Mouse (Mus musculus): Measurements from ENCODE around the gene Ugt1a6b. TPM values are rescaled to one million over a fixed set of nuclear protein-coding genes. Genes with fewer than 3 reads are reported as not detected.

Gene Ugt1a6b
- total RNA-seq, 4 experiments from 2014 or later = 0.83 to 1.3 (median 1.1) TPM; not detected in 1

DNA sequence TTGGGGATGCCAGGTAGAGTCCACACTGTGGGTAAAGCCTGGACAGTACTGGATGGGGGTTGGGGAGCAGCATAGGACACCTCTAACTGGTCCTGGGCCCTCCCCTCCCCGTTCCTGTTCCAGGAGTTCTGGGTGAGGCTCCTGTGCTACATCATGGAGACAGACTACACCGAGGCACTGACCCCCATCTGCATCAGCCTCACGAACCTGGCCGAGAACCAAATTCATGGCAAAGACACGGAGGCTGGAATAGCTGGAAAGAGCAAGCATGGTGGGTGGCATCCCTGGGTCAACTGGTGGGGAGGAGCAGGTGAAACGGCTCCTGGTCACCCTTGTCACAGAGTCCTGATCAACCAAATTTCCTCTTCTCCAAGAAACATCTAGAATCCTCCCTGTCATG is 135.7 kb downstream of the Ugt1a6b start:
- DNase-seq (ENCODE audit: low spot score) = no peak

DNA sequence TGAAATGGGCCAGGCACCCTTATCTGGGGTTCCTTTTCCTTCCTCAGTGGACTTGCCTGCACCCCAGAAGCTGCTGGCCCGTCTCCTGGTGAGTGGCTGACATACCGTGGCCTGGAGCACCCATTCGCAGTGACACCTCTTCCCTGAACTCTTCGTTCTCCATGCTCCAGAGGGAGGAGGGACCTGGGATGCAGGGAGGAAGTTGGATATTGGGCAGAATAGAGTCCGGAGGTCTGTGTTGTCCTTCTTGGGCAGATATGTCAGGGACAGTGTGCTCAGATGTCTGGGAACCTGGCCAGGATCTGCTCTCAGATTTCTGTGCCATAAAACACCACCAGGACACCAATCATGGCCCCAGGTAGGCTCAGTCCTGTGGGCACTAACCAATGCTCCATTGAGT is 137.0 kb downstream of the Ugt1a6b start:
- DNase-seq (ENCODE audit: low spot score) = no peak

DNA sequence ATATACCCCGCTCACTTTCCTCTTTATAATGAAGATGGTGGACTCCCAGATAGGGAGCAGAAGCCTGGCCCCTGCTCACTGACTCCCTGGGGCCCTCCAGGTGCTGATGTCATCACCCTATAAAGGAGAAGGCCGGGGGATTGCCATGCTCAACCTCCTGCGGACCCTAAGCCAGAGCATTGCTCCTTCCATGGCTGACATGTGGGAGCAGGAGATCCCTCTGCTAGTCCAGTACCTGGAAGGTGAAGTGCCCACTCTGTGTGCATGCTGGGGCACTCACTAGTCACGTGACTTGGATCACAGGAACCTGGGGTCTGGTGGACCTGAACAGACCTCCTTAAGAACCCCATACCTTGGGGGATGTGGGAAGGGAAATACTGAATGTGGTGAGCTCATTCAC is 137.5 kb downstream of the Ugt1a6b start:
- DNase-seq (ENCODE audit: low spot score) = no peak

DNA sequence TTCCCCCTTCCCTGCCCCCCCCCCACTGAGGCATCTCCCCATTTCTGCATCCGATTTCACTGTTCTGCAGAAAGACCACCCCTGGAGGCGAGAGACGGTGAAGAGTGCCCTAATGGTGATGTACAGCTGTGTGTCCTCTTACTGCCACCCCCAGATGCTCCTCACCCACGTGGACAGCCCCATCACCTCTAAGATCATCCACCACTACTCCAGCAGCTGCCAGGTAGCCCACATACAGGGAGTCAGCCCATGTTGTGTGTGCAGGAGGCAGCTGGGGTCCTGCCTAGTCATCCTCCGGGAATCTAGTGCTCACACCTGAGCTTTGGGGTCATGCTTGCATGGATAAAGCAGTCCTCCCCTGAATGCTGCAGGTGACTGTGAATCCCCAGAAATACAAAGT is 140.8 kb downstream of the Ugt1a6b start:
- DNase-seq (ENCODE audit: low spot score) = no peak

DNA sequence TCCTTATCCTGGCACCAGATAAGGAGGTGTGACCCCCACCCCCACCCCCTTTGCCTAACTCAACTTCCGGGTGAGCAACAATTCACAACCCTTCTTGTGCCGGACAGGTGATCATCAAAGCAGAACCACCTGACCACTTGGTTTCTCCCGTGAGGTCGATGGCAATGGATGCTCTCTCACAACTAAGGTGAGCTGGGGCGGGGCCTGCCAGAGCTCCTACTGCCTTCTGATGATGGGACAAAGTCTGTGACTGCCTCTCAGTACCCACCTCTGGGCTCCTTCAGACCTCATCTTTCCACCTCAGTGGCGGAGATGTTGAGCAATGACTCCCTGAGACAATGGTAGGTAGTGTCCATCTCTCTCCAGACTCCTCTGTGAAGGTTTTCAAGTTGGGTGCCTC is 142.8 kb downstream of the Ugt1a6b start:
- DNase-seq (ENCODE audit: low spot score) = no peak

DNA sequence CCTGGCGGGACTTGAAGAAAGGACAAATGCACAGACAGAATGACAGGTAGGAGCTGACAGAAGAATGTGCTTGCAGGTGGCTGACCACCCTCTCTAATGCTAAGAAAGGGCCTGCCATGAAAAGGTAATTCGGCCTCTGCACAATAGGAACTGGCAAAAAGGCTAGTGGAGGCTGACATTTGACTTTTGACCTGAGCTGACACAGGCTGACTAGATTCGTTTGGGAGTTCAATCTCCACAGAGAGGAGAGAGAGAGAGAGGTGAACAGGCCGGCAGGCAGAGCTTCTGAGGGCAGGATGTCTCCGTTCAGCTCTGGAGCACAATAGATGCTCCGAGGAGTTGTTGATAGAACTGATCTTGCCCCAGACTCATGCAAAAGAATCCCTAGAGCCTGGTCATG is 143.3 kb downstream of the Ugt1a6b start:
- DNase-seq (ENCODE audit: low spot score) = no peak

DNA sequence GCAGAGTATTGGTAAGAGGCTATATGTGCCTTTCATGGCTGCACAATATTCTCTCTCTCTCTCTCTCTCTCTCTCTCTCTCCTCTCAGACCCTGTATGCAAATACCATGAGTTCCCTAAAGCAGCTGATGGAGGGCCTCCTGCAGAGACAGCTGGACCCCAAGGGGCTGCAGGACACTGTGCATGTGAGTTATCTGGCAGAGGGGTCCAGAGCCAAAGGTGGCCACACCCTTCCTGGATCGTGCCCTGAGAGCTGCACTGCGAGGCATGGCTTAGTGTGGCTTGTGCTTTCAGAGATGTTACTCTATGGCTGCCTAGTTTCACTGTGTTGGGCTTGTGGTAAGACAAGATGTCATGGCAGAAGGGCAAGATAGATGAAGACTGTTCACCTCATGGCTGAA is 144.6 kb downstream of the Ugt1a6b start:
- DNase-seq (ENCODE audit: low spot score) = no peak

DNA sequence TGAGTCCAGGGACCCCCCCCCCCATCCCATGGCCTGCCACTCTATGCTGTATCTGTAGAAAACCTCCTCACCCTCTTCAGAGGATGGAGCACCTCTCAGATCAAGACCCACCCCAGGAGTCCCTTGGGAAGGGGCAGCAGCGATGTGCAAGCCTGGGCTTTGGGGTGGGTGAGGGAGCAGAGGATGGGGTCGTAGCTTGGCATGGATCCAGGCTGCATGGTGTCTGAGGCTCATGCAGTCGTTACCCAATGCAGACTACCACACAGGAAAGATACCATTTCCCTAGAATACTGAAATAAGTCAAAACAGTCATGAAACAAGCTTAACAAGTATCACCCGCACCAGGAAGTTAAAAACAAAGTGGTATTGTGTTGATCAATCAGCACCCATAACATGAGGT is 145.6 kb downstream of the Ugt1a6b start:
- DNase-seq (ENCODE audit: low spot score) = no peak

DNA sequence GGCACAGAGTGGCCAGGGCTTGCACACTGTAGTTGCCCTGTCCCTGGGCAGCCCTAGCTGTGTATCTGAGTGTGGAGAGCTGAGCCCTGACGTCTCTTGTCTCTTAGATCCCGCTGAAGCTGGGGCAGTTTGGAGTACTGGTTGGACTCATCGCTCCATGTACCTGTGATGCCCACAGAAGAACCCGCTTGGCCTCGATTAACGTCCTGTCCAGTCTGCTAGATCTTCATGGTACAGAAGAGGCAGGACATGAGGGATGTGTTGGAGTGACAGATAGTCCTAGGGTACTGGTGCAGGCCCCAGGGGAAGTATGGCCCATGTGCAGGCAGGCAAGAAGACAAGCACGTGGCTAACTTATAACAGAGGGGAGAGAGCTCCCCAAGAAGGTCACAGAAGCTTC is 146.5 kb downstream of the Ugt1a6b start:
- no peak for DNase-seq (ENCODE audit: low spot score)

DNA sequence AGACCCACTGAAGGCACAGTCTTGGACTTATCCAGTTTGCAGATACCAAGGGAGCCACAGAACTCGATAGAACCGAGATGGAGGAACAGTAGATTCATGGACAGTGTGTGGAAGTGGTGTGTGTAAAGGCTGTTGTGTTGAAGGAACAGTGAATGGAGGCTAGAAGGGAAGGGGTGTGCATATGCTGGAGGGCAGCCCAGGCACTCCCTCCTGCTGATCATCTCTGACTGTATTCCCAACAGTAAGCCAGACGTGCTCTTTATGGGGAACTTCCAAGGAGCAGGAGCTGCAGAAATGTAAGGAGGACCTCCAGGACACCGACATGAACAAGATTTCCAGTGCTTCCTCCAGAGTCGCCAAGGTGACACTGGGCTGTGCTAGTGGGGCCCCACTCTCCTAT is 147.0 kb downstream of the Ugt1a6b start:
- no peak for DNase-seq (ENCODE audit: low spot score)

DNA sequence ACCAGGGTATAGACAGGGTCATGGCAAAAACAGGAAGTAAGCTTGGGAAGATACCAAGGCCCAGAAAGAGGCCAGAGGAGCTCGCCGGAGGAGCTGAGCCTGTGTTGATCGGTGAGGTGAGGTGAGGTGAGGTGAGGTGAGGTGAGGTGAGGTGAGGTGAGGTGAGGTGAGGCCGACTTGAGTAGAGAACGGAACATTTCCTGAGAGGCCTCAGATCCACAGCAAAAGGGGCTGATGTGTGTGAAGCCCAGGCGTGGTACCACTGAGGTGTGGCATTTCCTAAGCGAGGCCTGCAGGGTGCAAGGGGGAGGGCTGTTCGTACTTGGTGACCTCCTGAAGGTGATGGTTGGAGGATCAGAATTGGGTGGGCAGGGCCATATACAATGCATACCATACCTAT is 150.1 kb downstream of the Ugt1a6b start:
- DNase-seq (ENCODE audit: low spot score) = no peak

DNA sequence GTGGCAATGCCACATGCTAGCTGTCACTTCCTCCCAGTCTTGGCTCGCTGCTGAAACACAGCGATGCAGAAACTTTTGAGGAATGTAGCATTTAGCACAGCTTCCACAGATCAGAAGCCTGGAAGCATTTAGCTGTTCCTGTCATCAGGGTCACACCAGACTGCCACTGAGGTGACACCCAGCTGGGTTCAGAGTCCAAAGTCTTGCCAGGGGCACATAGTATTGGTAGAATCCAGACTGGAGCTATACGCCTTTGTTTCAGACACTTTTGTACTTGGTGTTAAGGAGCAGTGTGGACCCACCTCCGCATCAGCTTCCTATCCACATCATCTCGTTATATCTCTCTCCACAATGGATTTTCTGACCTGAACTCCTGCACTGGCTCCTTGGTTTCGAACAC is 150.5 kb downstream of the Ugt1a6b start:
- no peak for DNase-seq (ENCODE audit: low spot score)

DNA sequence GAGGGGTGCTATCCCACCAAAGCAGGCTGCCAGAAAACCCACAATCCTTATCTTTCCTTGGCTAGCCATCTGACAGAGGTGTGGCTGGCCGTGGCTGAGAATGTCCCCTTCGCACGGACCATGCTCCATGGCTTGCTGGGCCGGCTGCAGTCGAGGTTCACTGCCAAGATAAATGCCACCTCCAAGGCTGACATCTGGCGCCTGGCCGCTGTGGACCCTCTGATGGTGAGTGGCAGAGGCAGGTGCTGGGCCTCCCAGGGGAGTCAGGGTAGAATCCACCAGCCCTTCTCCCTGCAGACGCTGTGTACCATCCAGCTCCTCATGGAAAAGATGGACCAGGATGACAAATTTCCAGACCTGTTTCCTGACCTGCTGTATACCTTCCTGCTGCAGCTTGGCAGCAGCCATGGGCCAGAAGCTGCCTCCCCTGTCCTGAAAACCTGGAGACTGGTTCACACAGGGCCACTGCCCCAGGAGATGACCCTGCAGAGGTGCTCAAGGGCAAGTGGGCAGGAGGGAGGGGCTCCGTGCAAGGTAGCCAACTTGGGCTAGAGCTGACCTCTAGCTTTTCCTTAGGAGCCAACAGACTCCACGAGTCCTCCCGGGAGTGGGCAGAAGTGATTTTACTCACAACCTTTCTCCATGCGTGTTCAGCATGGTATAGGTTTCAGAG is 151.9 kb downstream of the Ugt1a6b start:
- DNase-seq (ENCODE audit: low spot score) = no peak

DNA sequence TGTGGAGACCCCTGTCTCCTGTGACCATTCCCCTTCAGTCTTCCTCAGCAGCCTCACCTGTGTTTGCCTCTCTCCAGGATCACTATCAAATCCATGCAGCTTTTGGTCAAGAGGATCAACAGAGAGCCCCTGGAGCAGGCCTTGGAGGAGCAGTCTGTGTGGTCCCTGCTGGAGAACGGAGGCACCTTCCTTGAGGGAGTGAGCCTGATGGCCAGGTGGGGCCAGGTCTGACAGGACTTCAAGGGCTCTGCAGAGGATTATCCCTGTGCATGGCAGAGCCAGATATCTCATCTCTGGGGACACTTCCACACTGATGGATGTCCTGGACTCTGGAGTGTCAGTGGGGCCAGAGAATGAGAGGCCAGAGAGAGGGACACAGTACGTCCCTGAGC is 152.4 kb downstream of the Ugt1a6b start:
- DNase-seq (ENCODE audit: low spot score) = no peak

DNA sequence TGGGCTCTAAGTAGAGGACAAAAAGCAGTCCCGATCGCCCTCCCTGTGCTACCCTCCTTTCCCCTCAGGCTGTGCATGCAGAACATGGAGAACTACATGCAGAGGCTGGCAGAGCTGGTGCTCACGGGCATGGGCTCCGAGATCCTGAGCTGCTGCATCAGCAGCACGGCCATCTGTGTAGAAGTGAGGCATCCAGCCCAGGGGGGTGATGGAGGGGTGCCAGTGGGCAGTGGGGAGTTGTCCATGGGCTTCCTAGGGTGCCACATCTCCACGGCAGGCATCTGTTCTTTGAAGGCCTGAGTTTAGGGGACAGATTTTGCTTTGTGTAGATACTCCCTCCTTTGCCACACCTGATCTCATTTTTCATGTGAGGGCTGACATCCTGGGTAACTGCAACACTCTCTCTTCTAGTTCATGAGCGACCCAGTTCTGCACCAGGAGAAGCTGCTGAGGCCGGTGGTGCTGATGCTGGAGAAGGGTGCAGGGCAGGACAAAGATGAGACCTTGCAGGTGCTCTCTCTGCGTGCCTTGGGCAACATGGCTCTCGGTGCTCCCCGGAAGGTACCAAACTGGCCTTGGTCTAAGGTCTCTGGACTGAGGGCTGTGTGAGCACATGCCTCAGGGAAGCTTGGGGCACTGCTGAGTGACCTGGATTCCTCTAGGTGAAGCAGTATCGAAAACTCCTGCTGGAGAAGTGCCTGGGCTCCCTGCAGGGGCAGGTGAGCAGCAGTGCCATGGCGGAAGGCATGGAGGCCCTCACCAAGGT is 153.1 kb downstream of the Ugt1a6b start:
- no peak for DNase-seq (ENCODE audit: low spot score)

DNA sequence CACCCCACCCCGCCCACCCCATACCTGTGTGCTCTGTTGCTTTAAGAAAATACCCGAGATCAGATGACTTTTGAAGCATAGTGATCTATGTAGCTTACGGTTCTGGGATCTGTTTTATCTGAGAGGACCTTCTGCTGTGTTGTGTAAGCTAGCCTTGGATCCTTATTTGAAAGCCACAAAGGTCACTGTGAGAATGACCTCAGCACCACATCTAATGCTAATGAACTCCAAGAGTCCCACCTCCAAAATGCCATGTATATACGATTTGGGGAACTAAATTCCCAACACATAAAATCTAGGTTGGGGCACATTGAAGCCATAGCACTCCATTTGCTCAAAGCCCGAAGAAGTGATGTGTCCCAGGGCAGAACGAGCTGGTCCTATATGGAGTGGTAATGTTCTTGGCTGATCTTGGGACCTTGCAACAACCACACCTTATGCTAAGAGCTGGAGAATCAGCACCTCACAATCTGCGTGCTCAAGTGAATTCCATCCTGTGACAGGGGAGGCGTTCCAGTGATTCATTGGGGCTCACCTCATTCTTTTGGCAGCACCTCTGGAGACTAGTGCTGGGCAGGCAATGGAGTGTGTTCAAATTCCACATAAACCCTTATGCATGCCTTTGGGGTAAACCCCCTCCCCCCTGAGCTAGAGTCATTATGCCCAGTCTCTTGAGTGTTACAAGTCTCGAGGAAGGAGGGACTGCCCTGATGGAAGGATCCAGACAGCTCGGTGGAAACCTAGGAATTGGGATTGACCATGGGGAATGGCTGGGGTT is 154.0 kb downstream of the Ugt1a6b start:
- no peak for DNase-seq (ENCODE audit: low spot score)

DNA sequence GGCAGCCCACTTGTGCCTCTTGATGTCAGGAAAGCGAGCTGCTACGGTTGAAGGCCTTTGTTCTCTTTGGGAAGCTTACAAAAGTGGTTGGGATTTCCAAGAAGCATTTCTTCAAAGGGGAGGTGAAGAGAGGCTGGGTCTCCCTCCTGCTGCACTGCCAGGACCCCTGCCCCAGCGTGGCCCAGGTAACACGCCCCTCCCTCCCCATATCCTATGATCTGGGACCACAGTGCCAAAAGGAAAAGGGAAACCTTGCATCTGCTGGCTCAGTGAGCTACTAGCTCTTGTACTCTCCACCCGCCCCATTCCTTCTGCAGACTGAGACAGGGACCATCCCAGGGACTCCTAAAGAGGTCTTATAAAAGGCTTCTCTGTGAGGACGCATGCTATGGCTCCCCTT is 154.6 kb downstream of the Ugt1a6b start:
- no peak for DNase-seq (ENCODE audit: low spot score)

DNA sequence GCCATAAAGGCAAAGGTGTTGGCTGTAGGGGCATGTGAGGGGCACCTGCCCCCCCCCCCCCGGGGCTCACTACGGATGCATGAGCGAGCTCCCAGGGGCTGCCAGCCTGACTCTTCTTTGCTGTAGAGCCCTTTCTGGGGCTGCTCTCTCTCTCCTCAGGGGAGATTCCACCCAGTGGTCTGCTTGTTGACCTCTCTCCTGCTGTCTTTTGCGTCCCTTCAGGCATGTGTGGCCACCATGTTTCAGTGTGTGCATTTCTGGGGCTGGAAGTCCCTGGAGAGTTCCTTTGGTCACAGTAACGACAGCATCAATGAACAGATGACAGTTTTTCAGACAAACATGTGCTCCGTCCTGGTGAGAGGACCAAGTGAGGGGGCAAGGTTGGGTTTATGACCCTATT is 155.3 kb downstream of the Ugt1a6b start:
- no peak for DNase-seq (ENCODE audit: low spot score)

DNA sequence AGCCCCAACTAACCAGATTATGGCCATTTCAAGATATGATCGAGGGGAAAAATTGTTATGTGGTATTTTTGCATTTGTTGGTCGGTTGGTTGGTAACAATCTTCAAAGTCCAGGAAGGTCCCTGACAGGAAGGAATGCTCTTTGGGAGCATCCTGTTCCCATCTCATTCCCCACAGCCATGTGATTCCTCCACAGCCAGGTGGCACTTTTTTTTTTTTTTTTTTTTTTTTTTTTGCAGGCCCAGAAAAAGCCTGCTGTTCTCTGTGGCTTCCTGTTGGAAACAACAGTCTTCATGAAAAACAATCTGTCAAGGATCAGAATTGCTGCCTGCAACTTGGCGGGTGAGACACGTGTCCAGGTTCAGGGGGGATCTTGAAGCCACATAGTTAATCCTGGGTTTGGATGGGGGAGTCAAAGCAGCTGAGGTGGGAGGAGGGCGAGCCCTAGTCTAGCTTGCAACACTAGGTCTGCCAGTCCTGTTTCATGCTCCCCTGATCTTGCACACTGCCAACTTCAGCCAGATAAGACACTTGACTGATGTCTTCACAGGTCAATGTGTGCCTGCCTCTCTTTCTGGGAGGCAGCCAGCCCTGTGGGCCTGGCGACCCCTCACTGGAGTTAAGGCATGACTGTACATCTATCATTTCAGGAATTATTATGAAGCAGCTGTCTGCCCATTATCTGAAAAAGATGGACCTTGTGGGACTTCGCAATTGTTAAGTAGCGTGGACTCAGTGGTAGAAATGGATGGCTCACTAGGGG is 156.0 kb downstream of the Ugt1a6b start:
- DNase-seq (ENCODE audit: low spot score) = no peak

DNA sequence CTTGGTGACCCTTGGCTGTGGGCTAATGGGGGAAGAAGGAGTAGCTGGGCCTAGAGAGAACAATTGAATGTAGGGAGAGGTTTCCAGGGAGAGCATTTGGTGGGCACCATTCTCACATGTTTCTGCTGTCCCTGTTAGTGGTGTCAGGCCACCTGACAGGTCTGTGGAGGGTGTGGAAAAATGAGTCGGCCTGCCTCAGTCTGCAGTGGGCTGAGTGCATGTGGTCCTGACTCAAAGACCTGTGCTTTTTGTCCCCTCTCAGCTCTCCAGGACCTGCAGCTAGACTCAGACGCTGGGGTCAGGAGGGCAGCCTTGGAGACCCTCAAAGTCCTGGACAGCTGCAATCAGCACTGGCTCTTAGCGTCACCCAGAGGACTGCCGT is 156.6 kb downstream of the Ugt1a6b start:
- DNase-seq (ENCODE audit: low spot score) = no peak

DNA sequence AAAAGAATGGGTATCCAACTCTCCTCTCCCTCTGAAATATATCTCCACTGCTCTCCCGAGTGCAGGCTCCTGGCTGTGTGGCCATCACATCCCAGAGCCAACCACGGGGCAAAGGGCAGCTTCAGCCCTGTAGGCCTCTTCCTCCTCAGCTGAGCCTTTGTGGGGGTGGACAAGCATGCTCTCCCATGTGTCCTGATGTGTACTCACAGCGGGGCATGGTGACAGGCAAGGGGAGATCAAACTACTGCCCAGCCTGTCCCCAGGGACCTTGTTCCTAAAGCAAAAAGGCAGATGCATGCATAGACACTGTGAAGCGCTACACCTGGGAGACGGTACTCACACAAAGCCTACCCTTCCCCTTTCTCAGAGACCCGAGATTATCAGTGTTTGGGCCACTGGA is 157.1 kb downstream of the Ugt1a6b start:
- DNase-seq (ENCODE audit: low spot score) = no peak

Data from heart, adult 8-10 months (tissue).